ENCODE assay signal across 38 mouse cellular contexts in the genomic region with DNA sequence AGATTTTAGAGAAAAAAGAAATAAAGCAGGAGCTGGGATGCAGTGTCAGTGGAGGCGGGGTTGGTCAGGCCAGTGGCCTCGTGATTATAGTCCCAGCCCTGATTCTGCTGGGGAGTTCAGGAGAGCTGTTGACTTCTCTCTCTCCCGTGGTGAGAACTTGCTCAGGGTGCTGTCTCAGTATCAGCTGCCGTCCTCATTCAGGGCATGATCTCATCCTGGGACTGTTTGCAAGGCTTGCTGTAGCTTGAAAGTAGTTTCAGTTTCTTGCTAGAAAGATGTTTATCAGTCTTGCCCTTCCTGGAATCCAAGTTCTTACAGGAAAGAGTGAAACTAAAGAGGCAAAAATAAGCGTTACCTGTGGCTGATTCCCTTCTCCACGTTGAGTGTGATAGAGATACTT. TPM values are rescaled to one million over a fixed set of nuclear protein-coding genes. Genes with fewer than 3 reads are reported as not detected.
A peak's percentile ranks its signal among the peaks of the same experiment; 100 is the strongest.
DNase-seq lines count a peak whose midpoint lies in the region; ATAC-seq and TF ChIP-seq lines count a peak whose summit lies in the region.
"Had no signal": no experiment of that assay in that cellular context is flagged by ENCODE, and none has a peak within 500 bp of the region (broad histone marks: within the 10 kb centered on the region; RNA-seq: fewer than 3 reads in every experiment).

No protein-coding gene starts in this region.

- H3K4me2 ChIP-seq in stomach, postnatal 0 days (replicated peaks; ENCODE audit: low read depth): no peak overlapping the region
- H3K4me2 ChIP-seq in forebrain, embryonic 12.5 days: no peak overlapping the region
- H3K4me2 ChIP-seq: embryonic facial prominence, embryonic 13.5 days; forebrain, embryonic 13.5 days; heart, embryonic 12.5 days; limb, embryonic 12.5 days; liver, embryonic 11.5 days; neural tube, embryonic 13.5 days had no signal

- no peaks in the 10 kb centered on the region for H3K36me3 ChIP-seq in megakaryocyte, embryonic 14.5 days (replicated peaks; ENCODE audit: low read length)
- H3K36me3 ChIP-seq in stomach, postnatal 0 days (ENCODE audit: control insufficient read depth, insufficient read depth, low read length): no peaks in the 10 kb centered on the region
- no peaks in the 10 kb centered on the region for H3K36me3 ChIP-seq in forebrain, embryonic 12.5 days (replicated peaks)
- H3K36me3 ChIP-seq: embryonic facial prominence, embryonic 13.5 days; heart, embryonic 12.5 days; limb, embryonic 12.5 days; neural tube, embryonic 13.5 days had no signal

- ATAC-seq in megakaryocyte, adult 5-6 weeks (ENCODE audit: poor library complexity, severe bottlenecking): no peak
- ATAC-seq in inflammation-experienced regulatory T-cells, adult 6 months: peak; percentile 21
- peak; percentile 69 for ATAC-seq in stomach, postnatal 0 days (ENCODE audit: low FRiP score, low TSS enrichment)
- no peak for ATAC-seq in forebrain, embryonic 12.5 days (ENCODE audit: low FRiP score)
- ATAC-seq: forebrain, embryonic 13.5 days; hindbrain, postnatal 0 days; liver, postnatal 0 days had no signal

- WGBS in stomach, postnatal 0 days: 25% methylated on average over 6 of the region's 6 CpGs
- 57% methylated on average over 6 of the region's 6 CpGs for WGBS in forebrain, embryonic 12.5 days

- H3K4me1 ChIP-seq in megakaryocyte, embryonic 14.5 days: peaks cover 4% of the 10 kb centered on the region
- no peaks in the 10 kb centered on the region for H3K4me1 ChIP-seq in stomach, postnatal 0 days (replicated peaks; ENCODE audit: control insufficient read depth, insufficient read depth)
- no peaks in the 10 kb centered on the region for H3K4me1 ChIP-seq in forebrain, embryonic 12.5 days
- H3K4me1 ChIP-seq: embryonic facial prominence, embryonic 13.5 days; forebrain, embryonic 13.5 days; heart, embryonic 12.5 days; limb, embryonic 12.5 days; neural tube, embryonic 13.5 days had no signal

- no peaks in the 10 kb centered on the region for H3K9me3 ChIP-seq in megakaryocyte, embryonic 14.5 days
- H3K9me3 ChIP-seq in stomach, postnatal 0 days (ENCODE audit: control insufficient read depth, low read length): no peaks in the 10 kb centered on the region
- H3K9me3 ChIP-seq in forebrain, embryonic 12.5 days: no peaks in the 10 kb centered on the region
- H3K9me3 ChIP-seq: embryonic facial prominence, embryonic 13.5 days; forebrain, embryonic 13.5 days; heart, embryonic 12.5 days; limb, embryonic 12.5 days; neural tube, embryonic 13.5 days had no signal

- H3K27ac ChIP-seq in stomach, postnatal 0 days (replicated peaks): no peak overlapping the region
- no peak overlapping the region for H3K27ac ChIP-seq in forebrain, embryonic 12.5 days
- H3K27ac ChIP-seq: embryonic facial prominence, embryonic 13.5 days; forebrain, embryonic 13.5 days; hindbrain, postnatal 0 days; layer of hippocampus, adult 2 months; limb, embryonic 12.5 days; neural tube, embryonic 13.5 days had no signal

- TF ChIP-seq CTCF in stomach, postnatal 0 days (IDR thresholded peaks at IDR 0.05; ENCODE audit: low read depth): no peak

- peak overlapping the region; percentile 84 for H3K4me3 ChIP-seq in megakaryocyte, embryonic 14.5 days (replicated peaks)
- H3K4me3 ChIP-seq in stomach, postnatal 0 days (ENCODE audit: low read depth, low read length): no peak overlapping the region
- H3K4me3 ChIP-seq in forebrain, embryonic 12.5 days (replicated peaks): no peak overlapping the region
- H3K4me3 ChIP-seq: embryonic facial prominence, embryonic 13.5 days; erythroblast, embryonic 14.5 days; forebrain, embryonic 13.5 days; heart, embryonic 12.5 days; layer of hippocampus, adult 2 months; limb, embryonic 12.5 days; neural tube, embryonic 13.5 days had no signal

- H3K27me3 ChIP-seq in megakaryocyte, embryonic 14.5 days (replicated peaks): peaks cover 2% of the 10 kb centered on the region
- H3K27me3 ChIP-seq in stomach, postnatal 0 days (ENCODE audit: control insufficient read depth, insufficient read depth, low read length): no peaks in the 10 kb centered on the region
- H3K27me3 ChIP-seq in forebrain, embryonic 12.5 days: no peaks in the 10 kb centered on the region
- H3K27me3 ChIP-seq: embryonic facial prominence, embryonic 13.5 days; forebrain, embryonic 13.5 days; heart, embryonic 12.5 days; limb, embryonic 12.5 days; neural tube, embryonic 13.5 days had no signal

- DNase-seq in NIH3T3 (ENCODE audit: low read depth): peak; percentile 59
- no peak for DNase-seq in stomach, postnatal 0 days (ENCODE audit: low spot score)
- no peak for DNase-seq in ovary, postnatal 36 days (ENCODE audit: low spot score)
- no peak for DNase-seq in cerebellum, adult 11-12 months
- DNase-seq: adrenal gland, postnatal 36 days; B cell, adult 2 months; cerebellum, adult 18-20 months; cerebellum, postnatal 25 days; embryo, embryonic 11 days; gastrocnemius, postnatal 10 days; heart, postnatal 10 days; kidney, postnatal 25 days; liver, postnatal 0 days; lung, postnatal 10 days; midbrain, embryonic 14.5 days; thymus, postnatal 25 days had no signal

- H3K9ac ChIP-seq in stomach, postnatal 0 days (ENCODE audit: low read length): no peak overlapping the region
- H3K9ac ChIP-seq in forebrain, embryonic 12.5 days: no peak overlapping the region
- H3K9ac ChIP-seq: embryonic facial prominence, embryonic 13.5 days; forebrain, embryonic 13.5 days; heart, embryonic 12.5 days; limb, embryonic 12.5 days; liver, postnatal 0 days; neural tube, embryonic 13.5 days had no signal

- TF ChIP-seq EP300 in stomach, postnatal 0 days (optimal IDR thresholded peaks at IDR 0.05): no peak

RNA-seq across cellular contexts. Expression of gene Ubd, which starts 8.2 kb away (rescaled TPM):
- not detected in 2 replicates for polyA plus RNA-seq in megakaryocyte, embryonic 14.5 days (2012; ENCODE audit: insufficient read depth, low replicate concordance)
- not detected in 2 replicates for total RNA-seq in megakaryocyte, adult 5-6 weeks (2015)
- 0.40 TPM in 1 of 2 replicates, not detected in the other for total RNA-seq in megakaryocyte, adult 5-6 weeks (2017)
- 1 to 10 TPM in 1 of 3 experiments, under 1 TPM in 1, not detected in 1; 0.62 to 1.6 TPM for polyA plus RNA-seq in inflammation-experienced regulatory T-cells, adult 6 months (2017; shearing (Covaris generic))
- 0.15 and 0.27 TPM in 2 replicates for polyA plus RNA-seq in stomach, postnatal 0 days (2015; fragmentation: Nextera tagmentation; extraction: Ambion mirVana)
- polyA plus RNA-seq in forebrain, embryonic 12.5 days (2016; fragmentation: Nextera tagmentation; extraction: Ambion mirVana): not detected in 2 replicates
- total RNA-seq: gastrocnemius, postnatal 10 days; granulocyte monocyte progenitor cell, adult 5-6 weeks; heart, postnatal 10 days; hindbrain, postnatal 0 days; layer of hippocampus, adult 2 months; layer of hippocampus, postnatal 25 days; left cerebral cortex, postnatal 10 days; megakaryocyte-erythroid progenitor cell, adult 5-6 weeks had no signal
- polyA plus RNA-seq: embryonic facial prominence, embryonic 13.5 days; erythroblast, embryonic 14.5 days; forebrain, embryonic 13.5 days; frontal cortex, adult 2 months; heart, embryonic 12.5 days; hindbrain, embryonic 11.5 days; hindbrain, postnatal 0 days; kidney, embryonic 14.5 days; limb, embryonic 12.5 days; liver, embryonic 11.5 days; midbrain, embryonic 14.5 days; neural tube, embryonic 13.5 days; stomach, embryonic 14.5 days had no signal

RNA-seq across cellular contexts. Expression of gene Olfr94, which starts 15.3 kb away (rescaled TPM):
- polyA plus RNA-seq in megakaryocyte, embryonic 14.5 days (2012; ENCODE audit: insufficient read depth, low replicate concordance): not detected in 2 replicates
- total RNA-seq in megakaryocyte, adult 5-6 weeks (2015): not detected in 2 replicates
- not detected in 2 replicates for total RNA-seq in megakaryocyte, adult 5-6 weeks (2017)
- not detected for polyA plus RNA-seq in inflammation-experienced regulatory T-cells, adult 6 months (2017; shearing (Covaris generic))
- 0.16 and 0.19 TPM in 2 replicates for polyA plus RNA-seq in stomach, postnatal 0 days (2015; fragmentation: Nextera tagmentation; extraction: Ambion mirVana)
- not detected in 2 replicates for polyA plus RNA-seq in forebrain, embryonic 12.5 days (2016; fragmentation: Nextera tagmentation; extraction: Ambion mirVana)
- total RNA-seq: adrenal gland, adult 18-20 months; adrenal gland, postnatal 36 days; gastrocnemius, postnatal 10 days; granulocyte monocyte progenitor cell, adult 5-6 weeks; heart, postnatal 10 days; layer of hippocampus, adult 2 months; layer of hippocampus, postnatal 25 days; left cerebral cortex, postnatal 10 days; megakaryocyte-erythroid progenitor cell, adult 5-6 weeks had no signal
- polyA plus RNA-seq: embryonic facial prominence, embryonic 13.5 days; erythroblast, embryonic 14.5 days; forebrain, embryonic 13.5 days; frontal cortex, adult 2 months; heart, embryonic 12.5 days; hindbrain, embryonic 11.5 days; hindbrain, postnatal 0 days; kidney, embryonic 14.5 days; limb, embryonic 12.5 days; liver, embryonic 11.5 days; liver, postnatal 0 days; midbrain, embryonic 14.5 days; neural tube, embryonic 13.5 days; stomach, embryonic 14.5 days had no signal

RNA-seq across cellular contexts. Expression of gene Olfr93, which starts 24.2 kb away (rescaled TPM):
- not detected in 2 replicates for polyA plus RNA-seq in megakaryocyte, embryonic 14.5 days (2012; ENCODE audit: insufficient read depth, low replicate concordance)
- not detected in 2 replicates for total RNA-seq in megakaryocyte, adult 5-6 weeks (2015)
- total RNA-seq in megakaryocyte, adult 5-6 weeks (2017): not detected in 2 replicates
- polyA plus RNA-seq in inflammation-experienced regulatory T-cells, adult 6 months (2017; shearing (Covaris generic)): not detected
- not detected in 2 replicates for polyA plus RNA-seq in stomach, postnatal 0 days (2015; fragmentation: Nextera tagmentation; extraction: Ambion mirVana)
- not detected in 2 replicates for polyA plus RNA-seq in forebrain, embryonic 12.5 days (2016; fragmentation: Nextera tagmentation; extraction: Ambion mirVana)
- total RNA-seq: adrenal gland, adult 18-20 months; adrenal gland, postnatal 36 days; gastrocnemius, postnatal 10 days; granulocyte monocyte progenitor cell, adult 5-6 weeks; heart, postnatal 10 days; hindbrain, postnatal 0 days; layer of hippocampus, adult 2 months; layer of hippocampus, postnatal 25 days; left cerebral cortex, postnatal 10 days; megakaryocyte-erythroid progenitor cell, adult 5-6 weeks had no signal
- polyA plus RNA-seq: embryonic facial prominence, embryonic 13.5 days; erythroblast, embryonic 14.5 days; forebrain, embryonic 13.5 days; frontal cortex, adult 2 months; heart, embryonic 12.5 days; hindbrain, embryonic 11.5 days; hindbrain, postnatal 0 days; kidney, embryonic 14.5 days; limb, embryonic 12.5 days; liver, embryonic 11.5 days; liver, postnatal 0 days; midbrain, embryonic 14.5 days; neural tube, embryonic 13.5 days; stomach, embryonic 14.5 days had no signal

RNA-seq across cellular contexts. Expression of gene Olfr95, which starts 27.4 kb away (rescaled TPM):
- not detected in 2 replicates for polyA plus RNA-seq in megakaryocyte, embryonic 14.5 days (2012; ENCODE audit: insufficient read depth, low replicate concordance)
- not detected in 2 replicates for total RNA-seq in megakaryocyte, adult 5-6 weeks (2015)
- 0.04 TPM in 1 of 2 replicates, not detected in the other for total RNA-seq in megakaryocyte, adult 5-6 weeks (2017)
- polyA plus RNA-seq in inflammation-experienced regulatory T-cells, adult 6 months (2017; shearing (Covaris generic)): not detected
- not detected in 2 replicates for polyA plus RNA-seq in stomach, postnatal 0 days (2015; fragmentation: Nextera tagmentation; extraction: Ambion mirVana)
- polyA plus RNA-seq in forebrain, embryonic 12.5 days (2016; fragmentation: Nextera tagmentation; extraction: Ambion mirVana): 0.06 TPM in 1 of 2 replicates, not detected in the other
- total RNA-seq: adrenal gland, adult 18-20 months; adrenal gland, postnatal 36 days; gastrocnemius, postnatal 10 days; granulocyte monocyte progenitor cell, adult 5-6 weeks; heart, postnatal 10 days; layer of hippocampus, adult 2 months; layer of hippocampus, postnatal 25 days; left cerebral cortex, postnatal 10 days; megakaryocyte-erythroid progenitor cell, adult 5-6 weeks had no signal
- polyA plus RNA-seq: embryonic facial prominence, embryonic 13.5 days; erythroblast, embryonic 14.5 days; forebrain, embryonic 13.5 days; frontal cortex, adult 2 months; heart, embryonic 12.5 days; hindbrain, embryonic 11.5 days; kidney, embryonic 14.5 days; limb, embryonic 12.5 days; liver, embryonic 11.5 days; liver, postnatal 0 days; midbrain, embryonic 14.5 days; neural tube, embryonic 13.5 days; stomach, embryonic 14.5 days had no signal

RNA-seq across cellular contexts. Expression of gene Olfr96, which starts 34.5 kb away (rescaled TPM):
- not detected in 2 replicates for polyA plus RNA-seq in megakaryocyte, embryonic 14.5 days (2012; ENCODE audit: insufficient read depth, low replicate concordance)
- total RNA-seq in megakaryocyte, adult 5-6 weeks (2015): not detected in 2 replicates
- not detected in 2 replicates for total RNA-seq in megakaryocyte, adult 5-6 weeks (2017)
- polyA plus RNA-seq in inflammation-experienced regulatory T-cells, adult 6 months (2017; shearing (Covaris generic)): not detected
- polyA plus RNA-seq in stomach, postnatal 0 days (2015; fragmentation: Nextera tagmentation; extraction: Ambion mirVana): not detected in 2 replicates
- not detected in 2 replicates for polyA plus RNA-seq in forebrain, embryonic 12.5 days (2016; fragmentation: Nextera tagmentation; extraction: Ambion mirVana)
- total RNA-seq: adrenal gland, adult 18-20 months; adrenal gland, postnatal 36 days; gastrocnemius, postnatal 10 days; granulocyte monocyte progenitor cell, adult 5-6 weeks; heart, postnatal 10 days; hindbrain, postnatal 0 days; layer of hippocampus, adult 2 months; layer of hippocampus, postnatal 25 days; left cerebral cortex, postnatal 10 days; megakaryocyte-erythroid progenitor cell, adult 5-6 weeks had no signal
- polyA plus RNA-seq: embryonic facial prominence, embryonic 13.5 days; erythroblast, embryonic 14.5 days; forebrain, embryonic 13.5 days; frontal cortex, adult 2 months; heart, embryonic 12.5 days; hindbrain, embryonic 11.5 days; hindbrain, postnatal 0 days; kidney, embryonic 14.5 days; limb, embryonic 12.5 days; liver, embryonic 11.5 days; liver, postnatal 0 days; midbrain, embryonic 14.5 days; neural tube, embryonic 13.5 days; stomach, embryonic 14.5 days had no signal

Comparison
In these comparisons a context has a peak if more than half of its experiments do, and no peak if none do; other contexts are left out.
1. ATAC-seq: peak in inflammation-experienced regulatory T-cells, adult 6 months (single experiment) and stomach, postnatal 0 days (single experiment); none in megakaryocyte, adult 5-6 weeks (single experiment) and forebrain, embryonic 12.5 days (single experiment).